Mouse (Mus musculus): Measurements from ENCODE around the gene Adgrg2. TPM values are rescaled to one million over a fixed set of nuclear protein-coding genes. Genes with fewer than 3 reads are reported as not detected.

Adgrg2 gene
- polyA plus RNA-seq, 1 experiment from 2014 or later: 3.0 TPM

DNA sequence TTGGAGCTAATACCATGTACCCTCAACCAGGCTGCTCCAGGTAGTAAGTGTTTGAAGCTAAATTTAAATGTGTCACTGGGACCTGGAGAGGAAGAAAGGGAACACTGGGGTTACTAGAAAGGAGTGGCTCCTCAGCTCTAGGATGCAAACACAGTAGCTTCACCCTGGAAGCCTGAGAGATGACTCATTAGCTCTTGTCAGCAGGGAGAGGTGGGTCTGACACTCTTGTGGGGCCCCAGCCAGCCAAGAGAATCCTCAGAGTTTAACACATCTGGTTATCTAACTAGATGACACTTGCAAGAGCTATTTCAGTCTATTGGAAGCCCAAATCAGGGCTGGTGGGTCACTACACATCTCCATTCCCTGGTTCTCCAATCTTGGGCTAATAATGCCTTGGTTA is 50.8 kb downstream of the Adgrg2 start:
- Histone ChIP-seq H3K9me3 (no peaks in the 10 kb centered on the region), H3K27me3 (replicated peaks) (peaks cover 8% of the 10 kb centered on the region; the same call in 1 of the 2 replicates), H3K36me3 (replicated peaks) (no peaks in the 10 kb centered on the region), H3K27ac (no peak overlapping the region), H3K4me1 (no peaks in the 10 kb centered on the region), H3K9ac (no peak overlapping the region), H3K4me2 (no peak overlapping the region), H3K4me3 (no peak overlapping the region)
- ATAC-seq (replicated peaks): no peak

DNA sequence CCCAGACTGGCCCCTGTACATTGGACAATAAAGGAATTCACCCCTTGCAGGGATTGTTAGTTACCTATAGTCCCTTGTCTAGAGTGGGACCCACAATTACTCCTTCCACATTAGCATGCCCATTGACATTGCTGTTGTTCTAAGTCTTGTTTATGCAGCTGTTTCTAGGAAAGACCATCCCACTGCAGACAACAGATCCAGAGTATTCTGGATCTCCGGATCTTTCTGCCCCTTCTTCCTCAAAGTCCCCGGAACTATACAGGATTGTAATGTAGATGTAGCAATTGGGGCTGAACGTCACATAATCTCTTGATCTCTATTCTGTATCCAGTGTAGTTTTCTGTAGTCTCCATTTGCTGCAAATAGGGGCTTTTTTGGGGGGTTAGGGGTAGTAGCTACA is 57.9 kb downstream of the Adgrg2 start:
- Histone ChIP-seq H3K4me1 (no peaks in the 10 kb centered on the region), H3K27ac (no peak overlapping the region), H3K4me3 (no peak overlapping the region), H3K9me3 (no peaks in the 10 kb centered on the region), H3K27me3 (replicated peaks) (peaks cover 6% of the 10 kb centered on the region; the same call in 1 of the 2 replicates), H3K4me2 (no peak overlapping the region), H3K36me3 (replicated peaks) (no peaks in the 10 kb centered on the region), H3K9ac (no peak overlapping the region)
- ATAC-seq (replicated peaks): no peak
- WGBS: 81% methylated on average over 3 of the region's 3 CpGs

GRCm38 (mm10) chrX:160449363-160449762 is 58.9 kb downstream of the Adgrg2 start:
- peaks cover 8% of the 10 kb centered on the region; the same call in 1 of the 2 replicates for H3K27me3 ChIP-seq (replicated peaks)
- no peaks in the 10 kb centered on the region for H3K9me3 ChIP-seq
- H3K9ac ChIP-seq: no peak overlapping the region
- no peak overlapping the region for H3K4me3 ChIP-seq
- H3K36me3 ChIP-seq (replicated peaks): no peaks in the 10 kb centered on the region
- H3K4me1 ChIP-seq: no peaks in the 10 kb centered on the region
- ATAC-seq (replicated peaks): no peak
- H3K27ac ChIP-seq: no peak overlapping the region
- H3K4me2 ChIP-seq: no peak overlapping the region
- 78% methylated on average over 2 of the region's 2 CpGs for WGBS

GRCm38 (mm10) chrX:160455686-160456085 is 65.2 kb downstream of the Adgrg2 start:
- WGBS: 81% methylated on average over 5 of the region's 5 CpGs
- H3K9ac ChIP-seq: no peak overlapping the region
- no peaks in the 10 kb centered on the region for H3K36me3 ChIP-seq (replicated peaks)
- H3K27me3 ChIP-seq (replicated peaks): peaks cover 11% of the 10 kb centered on the region; the same call in 1 of the 2 replicates
- H3K27ac ChIP-seq: no peak overlapping the region
- no peak overlapping the region for H3K4me3 ChIP-seq
- no peak for ATAC-seq (replicated peaks)
- H3K4me2 ChIP-seq: no peak overlapping the region
- H3K4me1 ChIP-seq: no peaks in the 10 kb centered on the region
- no peaks in the 10 kb centered on the region for H3K9me3 ChIP-seq

GRCm38 (mm10) chrX:160471257-160471786 is 80.8 kb downstream of the Adgrg2 start:
- Histone ChIP-seq H3K4me2 (no peak overlapping the region), H3K4me1 (no peaks in the 10 kb centered on the region), H3K4me3 (no peak overlapping the region), H3K36me3 (replicated peaks) (no peaks in the 10 kb centered on the region), H3K9ac (no peak overlapping the region), H3K9me3 (no peaks in the 10 kb centered on the region), H3K27ac (no peak overlapping the region), H3K27me3 (replicated peaks) (no peaks in the 10 kb centered on the region)
- 62% methylated on average over 3 of the region's 3 CpGs for WGBS
- peak; percentile 88; the same call in 1 of the 2 replicates for ATAC-seq (replicated peaks)

- 78% methylated on average over 2 of the region's 2 CpGs for whole genome bisulfite sequencing
- H3K27ac ChIP-seq: no peak overlapping the region
- H3K4me2 ChIP-seq: no peak overlapping the region
- H3K27me3 ChIP-seq (replicated peaks): 0 out of 2 replicates have a peak, but pooled peaks cover 13% of the 10 kb centered on the region
- no peak overlapping the region for H3K9ac ChIP-seq
- no peak for ATAC-seq (replicated peaks)
- no peaks in the 10 kb centered on the region for H3K9me3 ChIP-seq
- H3K4me3 ChIP-seq: no peak overlapping the region
- H3K36me3 ChIP-seq (replicated peaks): no peaks in the 10 kb centered on the region
- H3K4me1 ChIP-seq: no peaks in the 10 kb centered on the region
Measured at GRCm38 (mm10) chrX:160489784-160490183, 99.3 kb downstream of the Adgrg2 start.

- H3K27me3 ChIP-seq (replicated peaks): peaks cover 10% of the 10 kb centered on the region
- WGBS: 39% methylated on average over 2 of the region's 3 CpGs
- no peak overlapping the region for H3K27ac ChIP-seq
- H3K9ac ChIP-seq: no peak overlapping the region
- H3K4me3 ChIP-seq: no peak overlapping the region
- no peaks in the 10 kb centered on the region for H3K4me1 ChIP-seq
- no peak for ATAC-seq (replicated peaks)
- no peaks in the 10 kb centered on the region for H3K36me3 ChIP-seq (replicated peaks)
- no peak overlapping the region for H3K4me2 ChIP-seq
- H3K9me3 ChIP-seq: no peaks in the 10 kb centered on the region
Measured at GRCm38 (mm10) chrX:160494333-160494732, 103.8 kb downstream of the Adgrg2 start.

DNA sequence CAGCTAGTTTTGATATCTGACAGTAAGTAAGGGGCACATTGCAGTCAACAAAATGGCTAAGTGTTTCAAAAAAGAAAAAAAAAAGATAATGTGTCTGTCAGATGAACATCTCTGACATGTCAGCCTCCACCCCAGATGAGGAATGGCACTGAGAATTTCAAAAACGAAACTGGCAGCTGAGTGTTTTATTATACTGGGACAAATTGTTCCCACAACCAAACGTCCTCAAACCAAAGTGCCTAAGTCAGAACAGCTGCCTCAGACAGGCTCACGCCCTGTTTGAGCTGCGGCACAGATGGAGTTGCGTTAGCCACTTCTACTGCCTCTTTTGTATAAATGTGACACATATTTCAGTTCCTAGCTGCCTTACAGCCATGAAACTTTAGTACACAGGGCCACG is 104.4 kb downstream of the Adgrg2 start:
- peaks cover 10% of the 10 kb centered on the region for H3K27me3 ChIP-seq (replicated peaks)
- 72% methylated on average over 6 of the region's 6 CpGs for WGBS
- H3K36me3 ChIP-seq (replicated peaks): no peaks in the 10 kb centered on the region
- H3K9ac ChIP-seq: no peak overlapping the region
- H3K9me3 ChIP-seq: no peaks in the 10 kb centered on the region
- ATAC-seq (replicated peaks): no peak
- H3K4me1 ChIP-seq: no peaks in the 10 kb centered on the region
- no peak overlapping the region for H3K4me2 ChIP-seq
- no peak overlapping the region for H3K27ac ChIP-seq
- H3K4me3 ChIP-seq: no peak overlapping the region

- H3K4me3 ChIP-seq: no peak overlapping the region
- no peak overlapping the region for H3K27ac ChIP-seq
- peaks cover 8% of the 10 kb centered on the region for H3K27me3 ChIP-seq (replicated peaks)
- no peak overlapping the region for H3K9ac ChIP-seq
- H3K4me1 ChIP-seq: no peaks in the 10 kb centered on the region
- H3K4me2 ChIP-seq: no peak overlapping the region
- H3K9me3 ChIP-seq: no peaks in the 10 kb centered on the region
- WGBS: 81% methylated on average over 5 of the region's 5 CpGs
- no peak for ATAC-seq (replicated peaks)
- no peaks in the 10 kb centered on the region for H3K36me3 ChIP-seq (replicated peaks)
Measured at GRCm38 (mm10) chrX:160496473-160496872, 106.0 kb downstream of the Adgrg2 start.

DNA sequence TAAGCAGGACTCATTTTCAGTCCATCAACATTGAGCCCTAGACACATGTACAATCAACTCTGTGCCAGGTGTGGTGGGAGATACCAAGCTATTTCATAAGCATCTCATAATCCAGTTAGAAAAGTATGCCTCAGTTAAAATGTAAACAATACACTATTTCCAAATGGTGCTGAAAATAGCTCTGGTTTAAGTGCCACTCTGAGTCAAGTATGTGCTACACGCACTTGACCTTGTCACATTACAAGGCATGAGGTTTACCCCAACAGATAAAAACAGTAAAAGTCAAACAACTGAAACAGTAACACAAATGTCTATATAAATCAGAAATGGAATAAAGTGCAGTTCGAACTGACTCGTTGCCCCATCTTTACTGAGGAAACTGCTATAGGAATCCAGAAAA is 110.6 kb downstream of the Adgrg2 start:
- H3K4me2 ChIP-seq: no peak overlapping the region
- no peaks in the 10 kb centered on the region for H3K9me3 ChIP-seq
- no peak overlapping the region for H3K4me3 ChIP-seq
- H3K27ac ChIP-seq: no peak overlapping the region
- no peaks in the 10 kb centered on the region for H3K36me3 ChIP-seq (replicated peaks)
- peaks cover 6% of the 10 kb centered on the region for H3K4me1 ChIP-seq
- H3K27me3 ChIP-seq (replicated peaks): no peaks in the 10 kb centered on the region; the same call in none of the 2 replicates
- WGBS: 95% methylated on average over 3 of the region's 3 CpGs
- H3K9ac ChIP-seq: no peak overlapping the region
- ATAC-seq (replicated peaks): no peak

- peak; percentile 90 for ATAC-seq (replicated peaks)
- Histone ChIP-seq H3K4me2 (peak overlapping the region; percentile 48), H3K9me3 (no peaks in the 10 kb centered on the region), H3K27ac (peak overlapping the region; percentile 83), H3K4me1 (peaks cover 6% of the 10 kb centered on the region), H3K4me3 (peak overlapping the region; percentile 51), H3K9ac (peak overlapping the region; percentile 54), H3K27me3 (replicated peaks) (no peaks in the 10 kb centered on the region; the same call in 1 of the 2 replicates), H3K36me3 (replicated peaks) (no peaks in the 10 kb centered on the region)
- WGBS: 41% methylated on average over 12 of the region's 12 CpGs
Measured at GRCm38 (mm10) chrX:160501687-160502047, 111.2 kb downstream of the Adgrg2 start.

- H3K36me3 ChIP-seq (replicated peaks): no peaks in the 10 kb centered on the region
- peak within 1 kb of the TSS; percentile 60 for H3K4me2 ChIP-seq
- H3K4me3 ChIP-seq: peak within 1 kb of the TSS; percentile 51
- peak within 1 kb of the TSS; percentile 83 for H3K27ac ChIP-seq
- peak within 1 kb of the TSS; percentile 54 for H3K9ac ChIP-seq
- no peaks in the 10 kb centered on the region; the same call in 1 of the 2 replicates for H3K27me3 ChIP-seq (replicated peaks)
- ATAC-seq (replicated peaks): peak; percentile 99
- WGBS: 26% methylated on average over 59 of the region's 61 CpGs
- H3K4me1 ChIP-seq: peaks cover 6% of the 10 kb centered on the region
- no peaks in the 10 kb centered on the region for H3K9me3 ChIP-seq
Measured at GRCm38 (mm10) chrX:160502048-160503041, 111.9 kb downstream of the Adgrg2 start, which contains the start of gene Phka2. TSS of gene Phka2 (plus strand) at chrX:160502166.
